Mouse (Mus musculus) cerebellum, adult (tissue): Measurements from ENCODE around the gene Gstm1.
"Not testable (repeated sequence)": the region's sequence is repeated elsewhere in the genome, so short reads cannot be mapped to it uniquely, and the experiment has no call there.

Experiments
- ATAC-seq: cut with Nextera tagmentation; 2 replicates; pipeline ENCODE4 v1.9.2; 2017; ENCODE audit warnings: mild to moderate bottlenecking, moderate library complexity, mixed read lengths; ENCODE audit not compliant: insufficient number of reproducible peaks, low FRiP score, low TSS enrichment

Gene Gstm1

GRCm38 (mm10) chr3:107971101-107971500 is 46.7 kb downstream of the Gstm1 start:
- not testable (repeated sequence) for ATAC-seq

DNA sequence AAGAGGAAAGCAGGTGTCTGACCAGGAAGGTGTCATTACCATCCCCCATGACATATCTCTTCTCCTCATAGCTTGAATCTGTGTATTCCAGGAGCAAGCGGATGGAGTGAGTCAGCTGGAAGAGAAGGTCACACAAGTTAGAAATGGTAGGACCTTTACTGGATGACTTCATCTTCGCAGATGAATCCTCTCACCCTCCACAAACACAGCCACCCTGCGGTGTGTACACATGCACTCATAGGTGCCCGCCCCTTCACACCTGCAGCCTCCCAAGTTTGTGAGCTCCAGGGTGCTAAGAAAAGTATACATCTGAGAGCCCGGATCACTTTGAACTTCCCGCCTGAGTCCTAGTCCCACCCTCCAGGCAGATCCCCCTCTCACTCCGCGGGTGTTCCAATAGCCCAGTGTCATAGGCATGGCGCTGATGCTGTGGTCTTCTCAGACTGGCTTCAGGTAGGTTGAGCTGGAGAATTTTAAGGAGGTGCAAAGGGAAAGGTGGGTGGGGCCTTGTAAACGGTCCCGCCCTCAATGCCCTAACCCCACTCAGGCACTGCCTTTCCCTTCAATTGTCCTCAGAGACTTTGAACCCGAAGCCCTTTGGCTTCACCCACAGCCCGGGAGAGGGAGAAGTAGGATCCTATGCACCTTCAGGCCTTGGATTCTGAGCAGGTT is 48.9 kb downstream of the Gstm1 start, which contains the start of gene Gstm3:
Gene Gstm3, minus strand, starts transcription at position 560 of the 672 bp plus-strand sequence.
- ATAC-seq = no peak

DNA sequence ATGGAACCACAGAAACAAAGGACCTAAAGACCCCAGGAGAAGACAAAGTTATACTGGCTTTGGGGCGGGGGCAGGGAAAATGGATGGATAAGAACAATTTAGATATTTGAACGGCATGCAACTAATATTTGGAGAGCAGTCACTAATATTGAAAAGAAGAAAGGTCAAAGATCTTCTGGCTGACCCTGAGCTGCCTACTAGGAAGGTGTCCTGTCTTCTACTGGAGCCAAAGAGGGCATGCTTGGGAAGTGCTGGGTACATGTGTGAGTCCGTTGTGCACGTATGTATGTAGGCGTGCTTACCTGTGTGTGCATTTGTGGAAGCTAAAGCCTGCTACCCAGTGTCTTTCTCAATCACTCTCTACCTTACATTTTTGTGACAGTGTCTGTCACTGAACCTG is 51.1 kb downstream of the Gstm1 start:
- ATAC-seq = no peak

GRCm38 (mm10) chr3:107965592-107965991 is 52.2 kb downstream of the Gstm1 start:
- no peak for ATAC-seq

DNA sequence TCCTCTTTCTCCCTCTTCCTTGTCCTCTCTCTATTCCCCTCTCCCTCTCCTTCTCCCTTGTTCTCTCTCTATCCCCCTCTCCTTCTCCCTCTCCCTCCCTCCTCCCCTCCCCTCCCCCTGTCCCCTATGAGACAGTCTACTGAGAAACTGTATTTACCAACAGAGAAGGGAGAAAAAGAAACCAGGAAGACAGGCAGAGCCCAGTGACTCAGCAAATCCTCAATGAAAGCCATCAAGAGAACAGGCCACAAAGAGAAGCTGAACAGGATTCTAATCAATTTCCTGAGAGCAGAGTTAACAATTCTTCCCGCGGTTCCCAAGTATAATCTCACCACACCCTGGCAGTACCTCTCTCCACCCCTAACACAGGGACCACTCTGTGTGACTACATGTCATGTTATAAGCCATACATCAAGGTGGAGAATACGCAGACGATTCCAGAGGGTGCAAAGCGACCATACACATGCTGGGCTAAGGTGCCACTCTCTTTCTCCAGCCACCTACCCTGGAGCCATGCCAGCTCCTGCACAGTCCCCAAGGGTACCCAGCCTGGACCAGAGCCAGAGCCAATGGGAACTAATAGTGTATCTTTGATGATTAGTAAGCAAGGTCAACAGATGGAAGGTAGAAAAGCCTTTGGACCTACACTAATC is 53.0 kb downstream of the Gstm1 start:
- ATAC-seq = no peak

- ATAC-seq = no peak
These were observed 53.7 kb downstream of the Gstm1 start for GRCm38 (mm10) chr3:107964026-107964425.
